Mouse (Mus musculus) embryo, embryonic 10 days (tissue): Measurements from ENCODE around the gene Zfp740.
"Not testable (repeated sequence)": the region's sequence is repeated elsewhere in the genome, so short reads cannot be mapped to it uniquely, and the experiment has no call there.

Source experiments
- DNase-seq: peaks from one replicate; pipeline ENCODE4 v3.0.0-alpha.2; 2015; ENCODE audit warnings: low spot score

Gene Zfp740

GRCm38 (mm10) chr15:102192820-102193386, 10.1 kb upstream of the Zfp740 start:
- DNase-seq: no peak

- no peak for DNase-seq
Measured at GRCm38 (mm10) chr15:102193652-102194051, 9.4 kb upstream of the Zfp740 start.

- DNase-seq: no peak
Measured at GRCm38 (mm10) chr15:102194439-102194838, 8.6 kb upstream of the Zfp740 start.

GRCm38 (mm10) chr15:102195373-102195772, 7.7 kb upstream of the Zfp740 start:
- DNase-seq: no peak

- DNase-seq: no peak
Measured at GRCm38 (mm10) chr15:102198841-102199240, 4.2 kb upstream of the Zfp740 start.

- DNase-seq: peak; percentile 68
Measured at GRCm38 (mm10) chr15:102203835-102204381, 859 bp downstream of the Zfp740 start.

GRCm38 (mm10) chr15:102204674-102205505, 1.8 kb downstream of the Zfp740 start, which contains the start of gene Csad:
Gene Csad (minus strand): TSS chr15:102204724.
- no peak for DNase-seq

GRCm38 (mm10) chr15:102205779-102206178, 2.7 kb downstream of the Zfp740 start:
- no peak for DNase-seq

- DNase-seq: no peak
Measured at GRCm38 (mm10) chr15:102207351-102207750, 4.3 kb downstream of the Zfp740 start.

- DNase-seq: no peak
Measured at GRCm38 (mm10) chr15:102208092-102208561, 5.1 kb downstream of the Zfp740 start.

- DNase-seq: no peak
Measured at GRCm38 (mm10) chr15:102209114-102209513, 6.1 kb downstream of the Zfp740 start.

GRCm38 (mm10) chr15:102210816-102211215, 7.8 kb downstream of the Zfp740 start:
- DNase-seq: no peak

GRCm38 (mm10) chr15:102211895-102212294, 8.8 kb downstream of the Zfp740 start:
- no peak for DNase-seq

- no peak for DNase-seq
Measured at GRCm38 (mm10) chr15:102214132-102214531, 11.1 kb downstream of the Zfp740 start.

- no peak for DNase-seq
Measured at GRCm38 (mm10) chr15:102215624-102216023, 12.6 kb downstream of the Zfp740 start.

GRCm38 (mm10) chr15:102216459-102217228, 13.6 kb downstream of the Zfp740 start:
- DNase-seq: no peak

GRCm38 (mm10) chr15:102217325-102217724, 14.3 kb downstream of the Zfp740 start:
- no peak for DNase-seq

- no peak for DNase-seq
Measured at GRCm38 (mm10) chr15:102222386-102222785, 19.3 kb downstream of the Zfp740 start.

GRCm38 (mm10) chr15:102224186-102224991, 21.3 kb downstream of the Zfp740 start:
- peak; percentile 82 for DNase-seq

GRCm38 (mm10) chr15:102224992-102225617, 22.1 kb downstream of the Zfp740 start:
- no peak for DNase-seq

GRCm38 (mm10) chr15:102225619-102226018, 22.6 kb downstream of the Zfp740 start:
- not testable (repeated sequence) for DNase-seq
